Mouse (Mus musculus) kidney, adult 2 months (tissue): ENCODE results near the gene Cnnm2.

Experiments
- CTCF ChIP-seq: fragments of 200-500 bp; conservative IDR thresholded peaks from 2 replicates; pipeline ENCODE4 v1.5.1; 2011; ENCODE audit warnings: low read depth, mild to moderate bottlenecking, control low read depth, low read length, moderate library complexity, mixed read lengths; ENCODE audit not compliant: insufficient read depth, insufficient read length
- POLR2A ChIP-seq: fragments of 200-500 bp; IDR thresholded peaks from one replicate; pipeline ENCODE4 v1.6.1; 2011; ENCODE audit warnings: low read depth, low read length, control low read depth

GRCm38 (mm10) chr19:46928136-46928535, 166.7 kb downstream of the Cnnm2 start:
- TF ChIP-seq CTCF = no peak
- no peak for TF ChIP-seq POLR2A
